Mouse (Mus musculus) heart, postnatal 0 days (tissue): ENCODE data around the gene Isyna1. TPM values are rescaled to one million over a fixed set of nuclear protein-coding genes. Genes with fewer than 3 reads are reported as not detected.
A peak's percentile ranks its signal among the peaks of the same experiment; 100 is the strongest.

Source experiments
- ATAC-seq: fragments of 200-750 bp; cut with Nextera tagmentation; 2 replicates; pipeline ENCODE4 v1.8.0; 2017; ENCODE audit warnings: low read depth, moderate number of reproducible peaks, moderate library complexity; ENCODE audit not compliant: insufficient read depth
- DNase-seq: peaks from one replicate; pipeline ENCODE4 v3.0.0-alpha.2; 2016; ENCODE audit warnings: low spot score
- H3K27ac ChIP-seq: fragments of 300-500 bp; sonication (generic); 2 replicates; pipeline ENCODE4 v1.5.1; 2014; ENCODE audit warnings: low read depth, mild to moderate bottlenecking
- H3K27me3 ChIP-seq: fragments of 300-500 bp; sonication (generic); 2 replicates; pipeline ENCODE4 v1.6.1; 2014; ENCODE audit warnings: low read length, mixed read lengths; ENCODE audit not compliant: control insufficient read depth, insufficient read depth
- H3K36me3 ChIP-seq: fragments of 300-500 bp; sonication (generic); replicated peaks from 2 replicates; pipeline ENCODE4 v1.6.1; 2014; ENCODE audit warnings: low read length, mixed read lengths; ENCODE audit not compliant: control insufficient read depth, insufficient read depth
- H3K4me1 ChIP-seq: fragments of 300-500 bp; sonication (generic); 2 replicates; pipeline ENCODE4 v1.6.1; 2014; ENCODE audit warnings: antibody characterized with exemption; ENCODE audit not compliant: control insufficient read depth, insufficient read depth
- H3K4me2 ChIP-seq: fragments of 300-500 bp; sonication (generic); 2 replicates; pipeline ENCODE4 v1.6.1; 2014; ENCODE audit warnings: low read depth, mild to moderate bottlenecking, low read length, moderate library complexity
- H3K4me3 ChIP-seq: fragments of 300-500 bp; sonication (generic); 2 replicates; pipeline ENCODE4 v1.5.1; 2014; ENCODE audit warnings: low read depth, low read length
- H3K9ac ChIP-seq: fragments of 300-500 bp; sonication (generic); replicated peaks from 2 replicates; pipeline ENCODE4 v1.6.1; 2014; ENCODE audit warnings: low read depth, low read length, mixed read lengths
- H3K9me3 ChIP-seq: fragments of 300-500 bp; sonication (generic); replicated peaks from 2 replicates; pipeline ENCODE4 v1.6.1; 2016; ENCODE audit warnings: low read length; ENCODE audit not compliant: control insufficient read depth
- CTCF ChIP-seq: IDR thresholded peaks from 2 replicates; pipeline ENCODE4 v1.5.1; 2016; ENCODE audit warnings: antibody characterized with exemption, control low read depth, low read depth
- EP300 ChIP-seq: IDR thresholded peaks from 2 replicates; pipeline ENCODE4 v1.6.1; 2016; ENCODE audit warnings: antibody characterized with exemption, low read depth
- WGBS: fragments of 180-500 bp; shearing (Covaris S2); extraction: QIAGEN DNeasy Blood & Tissue Kit; methylation state at CpG from one replicate; pipeline ENCODE4 v1.1.7; 2014; 5-methylcytosine and 5-hydroxymethylcytosine counted together
- polyA plus RNA-seq: library from polyadenylated mRNA; unstranded; fragments of >200 nt; fragmentation: Nextera tagmentation; extraction: Ambion mirVana; gene quantifications from 2 replicates; pipeline ENCODE4 v1.2.1, GENCODE M21; 2015
- total RNA-seq: library from RNA; depleted of rRNA; stranded (reverse); fragments of >200 nt; gene quantifications from 2 replicates; pipeline ENCODE4 v1.2.3, GENCODE M21; 2014; ENCODE audit warnings: low replicate concordance

The Isyna1 gene
- total and polyA plus RNA-seq, 2 experiments from 2014 or later: 53.3 to 111 TPM

DNA sequence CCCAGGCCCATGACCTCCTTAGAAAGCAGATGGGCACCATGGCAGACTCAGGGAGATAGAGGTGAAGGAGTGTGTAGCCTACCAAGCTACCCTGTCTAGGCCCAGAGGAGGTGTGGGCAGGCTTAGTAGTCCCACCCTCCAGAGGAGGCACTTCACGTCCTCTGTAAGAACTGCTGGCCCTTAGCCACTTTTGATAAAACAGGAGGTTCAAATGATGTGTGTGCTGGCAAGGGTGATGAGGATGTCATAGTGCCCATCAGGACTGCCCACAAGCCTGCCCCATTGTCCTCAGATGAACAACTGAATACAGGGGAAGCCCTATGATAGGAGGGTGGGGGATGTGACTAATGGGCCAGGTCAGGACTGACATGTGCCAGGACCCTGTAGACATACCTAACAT lies 41.3 kb upstream of the Isyna1 start:
- peak overlapping the region; percentile 87 for H3K27ac ChIP-seq
- ATAC-seq (peak; percentile 65), DNase-seq (peak; percentile 80)
- 0% methylated on average over 1 of the region's 1 CpGs for WGBS
- no peaks in the 10 kb centered on the region for H3K36me3 ChIP-seq
- H3K9me3 ChIP-seq: no peaks in the 10 kb centered on the region
- TF ChIP-seq EP300 (no peak), CTCF (no peak)
- peaks cover 72% of the 10 kb centered on the region for H3K4me1 ChIP-seq
- H3K4me3 ChIP-seq: no peak overlapping the region
- H3K27me3 ChIP-seq: no peaks in the 10 kb centered on the region
- H3K9ac ChIP-seq: no peak overlapping the region
- no peak overlapping the region for H3K4me2 ChIP-seq

DNA sequence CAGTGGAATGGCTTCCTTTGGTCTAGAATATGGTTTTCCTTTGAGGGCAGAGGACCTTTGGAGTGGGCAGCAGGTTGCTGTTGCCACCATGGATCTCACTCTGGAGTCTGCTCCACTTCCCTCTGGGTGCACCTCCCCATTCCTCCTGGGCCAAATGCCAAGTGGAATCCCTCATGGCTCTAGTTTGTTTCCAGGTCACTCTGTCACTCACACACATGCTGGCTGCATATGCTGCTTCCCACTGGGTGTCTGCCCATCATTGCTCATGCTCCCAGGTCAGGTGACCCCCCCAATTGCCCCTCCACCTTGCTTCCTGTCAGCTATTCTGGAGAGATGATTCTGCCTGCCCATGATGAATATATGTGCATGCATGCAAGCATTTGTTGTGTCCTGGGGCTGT lies 40.4 kb upstream of the Isyna1 start:
- Histone ChIP-seq H3K36me3 (no peaks in the 10 kb centered on the region), H3K27me3 (no peaks in the 10 kb centered on the region), H3K4me2 (no peak overlapping the region), H3K4me1 (peaks cover 72% of the 10 kb centered on the region), H3K27ac (peak overlapping the region; percentile 87), H3K9me3 (no peaks in the 10 kb centered on the region), H3K9ac (no peak overlapping the region), H3K4me3 (no peak overlapping the region)
- TF ChIP-seq CTCF (no peak), EP300 (0 out of 2 replicates have a peak, but pooled peaks have one; percentile 48)
- peak; percentile 36 for ATAC-seq
- DNase-seq: peak; percentile 63

DNA sequence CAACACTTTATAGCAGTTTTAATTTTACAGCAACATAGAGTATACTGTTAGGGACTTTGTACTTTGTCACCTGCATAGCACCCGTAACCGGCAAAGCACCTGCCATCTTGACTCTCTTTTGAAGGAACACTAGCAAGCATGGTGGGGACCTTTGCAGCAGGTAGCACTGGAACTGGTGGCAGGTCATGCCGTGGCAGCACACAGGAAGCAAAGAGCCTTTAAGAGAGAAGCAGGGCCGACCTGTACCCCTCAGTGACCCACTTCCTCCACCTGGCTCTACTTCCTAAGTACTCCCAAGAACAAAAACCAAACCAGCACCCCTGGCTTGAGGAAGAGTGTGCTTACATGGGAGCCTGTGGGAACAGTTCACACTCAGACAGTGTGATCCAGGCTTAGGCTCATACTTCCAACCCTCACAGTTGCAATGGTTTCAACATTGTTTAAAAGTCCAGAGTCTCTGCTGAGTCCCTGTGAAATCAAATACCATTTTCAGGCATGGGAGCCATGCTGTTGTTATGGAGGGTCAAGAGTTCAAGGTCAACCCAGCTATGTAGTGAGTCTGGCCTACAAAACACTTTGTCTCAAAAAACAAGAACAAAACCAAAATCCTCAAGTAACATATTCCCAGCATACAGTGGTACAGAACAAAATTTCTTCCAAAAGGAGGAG lies 39.0 kb upstream of the Isyna1 start:
- peaks cover 72% of the 10 kb centered on the region for H3K4me1 ChIP-seq
- 88% methylated on average over 4 of the region's 4 CpGs for WGBS
- TF ChIP-seq EP300 (no peak), CTCF (no peak)

DNA sequence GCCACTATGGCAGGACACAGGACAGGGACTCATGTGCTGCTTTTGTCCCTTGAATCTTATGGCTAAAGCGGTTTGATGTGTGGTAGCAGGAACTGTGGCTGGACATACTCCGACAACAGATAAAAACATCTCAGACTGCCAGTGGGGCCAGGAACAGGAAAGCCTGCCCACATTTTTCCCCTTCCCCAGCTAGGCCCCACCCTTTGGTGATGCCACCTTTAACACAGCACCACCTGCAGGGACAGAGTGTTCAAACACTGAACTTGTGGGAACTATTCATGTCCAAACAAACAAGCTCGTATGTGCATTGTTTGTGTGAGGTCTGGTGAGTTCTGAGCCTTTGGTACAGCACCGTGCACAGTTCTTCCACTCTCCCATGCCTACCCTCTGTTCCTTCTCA lies 35.8 kb upstream of the Isyna1 start:
- no peak overlapping the region for H3K4me3 ChIP-seq
- no peak overlapping the region for H3K4me2 ChIP-seq
- H3K9ac ChIP-seq: peak overlapping the region; percentile 15; the same call in 1 of the 2 replicates
- no peaks in the 10 kb centered on the region for H3K27me3 ChIP-seq
- DNase-seq (peak; percentile 66), ATAC-seq (peak; percentile 30; the same call in 1 of the 2 replicates)
- H3K36me3 ChIP-seq: no peaks in the 10 kb centered on the region
- H3K27ac ChIP-seq: peak overlapping the region; percentile 74
- peaks cover 75% of the 10 kb centered on the region for H3K4me1 ChIP-seq
- no peaks in the 10 kb centered on the region for H3K9me3 ChIP-seq
- 22% methylated on average over 4 of the region's 4 CpGs for WGBS
- no peak for TF ChIP-seq EP300
- TF ChIP-seq CTCF: peak; percentile 59

More for the DNA sequence above, 39.0 kb upstream of the Isyna1 start:
- H3K27ac ChIP-seq: peak overlapping the region; percentile 87; the same call in 1 of the 2 replicates
- H3K27me3 ChIP-seq: no peaks in the 10 kb centered on the region
- no peak for DNase-seq
- H3K4me3 ChIP-seq: no peak overlapping the region
- no peak for ATAC-seq
- no peaks in the 10 kb centered on the region for H3K36me3 ChIP-seq
- no peak overlapping the region for H3K9ac ChIP-seq
- no peaks in the 10 kb centered on the region for H3K9me3 ChIP-seq
- H3K4me2 ChIP-seq: no peak overlapping the region

DNA sequence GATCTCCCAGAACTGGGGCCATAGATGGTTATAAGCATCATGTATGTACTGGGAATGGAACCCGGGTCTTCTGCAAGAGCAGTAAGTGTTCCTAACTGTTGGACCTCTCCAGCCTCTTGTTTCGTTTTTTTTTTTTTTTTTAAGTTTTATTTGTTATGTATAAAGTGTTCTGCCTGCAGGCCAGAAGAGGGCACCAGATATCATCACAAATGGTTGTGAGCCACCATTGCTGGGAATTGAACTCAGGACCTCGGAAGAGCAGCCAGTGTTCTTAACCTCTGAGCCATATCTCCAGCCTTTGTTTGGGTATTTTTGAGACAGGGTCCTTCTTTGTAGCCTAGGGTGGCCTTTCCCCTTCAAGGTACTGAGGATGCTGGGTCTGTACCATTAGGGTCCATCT lies 35.2 kb upstream of the Isyna1 start:
- no peak overlapping the region for H3K4me3 ChIP-seq
- H3K4me2 ChIP-seq: no peak overlapping the region
- no peaks in the 10 kb centered on the region for H3K27me3 ChIP-seq
- DNase-seq (no peak), ATAC-seq (no peak)
- H3K36me3 ChIP-seq: no peaks in the 10 kb centered on the region
- no peaks in the 10 kb centered on the region for H3K9me3 ChIP-seq
- TF ChIP-seq CTCF: peak; percentile 25
- TF ChIP-seq EP300: no peak
- WGBS: 80% methylated on average over 3 of the region's 3 CpGs
- peaks cover 68% of the 10 kb centered on the region for H3K4me1 ChIP-seq
- no peak overlapping the region for H3K27ac ChIP-seq
- H3K9ac ChIP-seq: no peak overlapping the region

DNA sequence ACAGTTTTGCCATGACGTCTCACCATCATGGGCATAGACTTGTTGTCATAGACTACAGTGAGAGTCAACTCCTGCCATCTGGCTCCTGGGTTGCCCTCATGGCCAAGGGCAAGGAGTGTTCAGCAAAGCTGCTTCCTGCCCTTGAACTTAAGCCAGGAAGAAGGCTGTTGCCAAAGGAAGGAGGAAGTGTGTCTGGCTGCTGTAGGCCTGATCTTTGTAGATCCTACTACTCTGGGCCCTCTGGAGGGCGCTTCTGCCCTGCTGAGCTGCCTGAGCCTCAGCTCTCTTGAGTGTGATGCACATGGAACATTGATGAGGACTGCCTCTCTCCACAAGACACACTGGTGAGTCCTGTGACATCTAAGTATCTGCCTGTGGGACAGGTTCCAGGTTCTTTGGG lies 34.1 kb upstream of the Isyna1 start:
- no peak overlapping the region for H3K9ac ChIP-seq
- peaks cover 65% of the 10 kb centered on the region for H3K4me1 ChIP-seq
- H3K36me3 ChIP-seq: no peaks in the 10 kb centered on the region
- H3K27me3 ChIP-seq: no peaks in the 10 kb centered on the region
- TF ChIP-seq EP300 (no peak), CTCF (peak; percentile 70)
- 57% methylated on average over 2 of the region's 2 CpGs for WGBS
- no peaks in the 10 kb centered on the region for H3K9me3 ChIP-seq
- DNase-seq (peak; percentile 66), ATAC-seq (peak; percentile 51)
- H3K4me3 ChIP-seq: no peak overlapping the region
- no peak overlapping the region for H3K4me2 ChIP-seq
- peak overlapping the region; percentile 22 for H3K27ac ChIP-seq
